Mouse (Mus musculus) ES-E14 (cell line): Measurements from ENCODE around the gene Nudt1.

Experiments used
- CHD2 ChIP-seq: IDR thresholded peaks from 2 replicates; pipeline ENCODE4 v1.6.1; 2014; ENCODE audit warnings: mild to moderate bottlenecking, low read depth, low read length, inconsistent platforms
- HCFC1 ChIP-seq: IDR thresholded peaks from 2 replicates; pipeline ENCODE4 v1.6.1; 2012; ENCODE audit warnings: low read length, inconsistent platforms, borderline replicate concordance; ENCODE audit not compliant: insufficient read depth
- MAFK ChIP-seq: IDR thresholded peaks from 2 replicates; pipeline ENCODE4 v1.6.1; 2014; ENCODE audit warnings: mild to moderate bottlenecking, low read depth, low read length, inconsistent platforms; ENCODE audit not compliant: insufficient read depth
- ZC3H11A ChIP-seq: IDR thresholded peaks from 2 replicates; pipeline ENCODE4 v1.6.1; 2012; ENCODE audit warnings: low read depth, mild to moderate bottlenecking, inconsistent platforms, low read length, borderline replicate concordance
- ZNF384 ChIP-seq: IDR thresholded peaks from 2 replicates; pipeline ENCODE4 v1.6.1; 2012; ENCODE audit warnings: low read depth, low read length, inconsistent platforms

GRCm38 (mm10) chr5:140350731-140351497 is 29.5 kb downstream of the Nudt1 start:
- TF ChIP-seq MAFK (no peak), CHD2 (no peak), ZNF384 (no peak), ZC3H11A (no peak), HCFC1 (no peak)
